Mouse (Mus musculus) mouse embryonic stem cell (cell line): Measurements from ENCODE around the gene Rab2b.

ENCODE experiments used
- in situ Hi-C, 2 experiments: fragments of 300-500 bp; cut with MboI; formaldehyde crosslinking; loops; 1 replicate in 1 of 2; 3 replicates in 1 of 2; pipeline ENCODE4 v1.14.3; 2019 to 2020; ENCODE audit warnings: low sequenced_read_pairs in 2 of 2, low pct_unique_long_range_greater_than_20kb in 1 of 2, mixed read lengths in 1 of 2; ENCODE audit not compliant: unreplicated experiment in 1 of 2

Rab2b gene

GRCm38 (mm10) chr14:52278932-52279746 is at the start of gene Rab2b, which contains the start of gene Tox4:
Rab2b (minus strand) TSS chr14:52279545.
Tox4 (plus strand) TSS chr14:52279146.
- in situ Hi-C loops = no loop called here

DNA sequence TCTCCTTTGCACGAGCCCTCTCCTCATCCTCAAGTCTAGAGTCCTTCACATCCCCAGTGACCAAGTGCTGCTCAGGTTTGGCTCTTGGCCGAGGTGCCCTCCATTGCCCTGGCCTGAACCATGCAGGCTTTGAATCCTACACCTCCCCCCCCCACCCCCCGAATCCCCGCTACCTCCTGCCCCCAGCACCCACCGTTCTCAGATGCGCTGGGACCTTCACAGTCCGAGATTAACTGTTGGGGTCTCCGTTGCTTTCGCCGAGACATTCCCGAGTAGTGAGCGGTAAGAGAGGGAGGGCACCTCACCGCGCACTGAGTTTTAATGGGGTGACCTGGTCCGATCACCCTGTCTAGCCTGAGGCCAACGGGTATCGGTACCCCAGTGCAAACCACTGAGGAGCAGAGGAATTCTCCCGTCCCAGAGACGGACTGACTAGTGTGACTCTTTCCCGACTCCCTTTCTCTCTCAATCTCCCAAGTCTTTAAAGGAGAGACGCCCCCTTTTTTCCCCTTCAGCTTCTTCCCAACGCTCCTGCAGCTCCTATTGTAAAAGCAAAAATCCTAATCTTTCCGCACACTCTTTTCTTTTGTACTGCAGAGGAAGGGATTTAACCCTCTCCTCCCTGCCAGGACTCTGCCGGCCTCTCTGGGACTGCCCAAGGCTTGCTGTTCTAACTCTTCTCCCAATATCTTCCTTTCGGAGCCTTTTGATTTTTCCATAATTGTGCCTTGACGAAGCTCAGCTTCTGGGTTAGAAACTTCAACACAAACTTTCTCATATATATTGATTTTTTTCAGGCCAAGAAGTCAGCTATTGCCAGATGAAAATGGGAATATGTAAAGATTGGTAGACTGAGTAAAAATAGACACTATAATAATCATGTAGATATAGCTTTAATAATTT is 48.8 kb upstream of the Rab2b start, which contains the start of gene Sall2:
Gene Sall2, minus strand, starts transcription at position 853 of the 903 bp plus-strand sequence.
- in situ Hi-C loops = loop anchor here in 1 of 2 experiments (25.0 kb wide), 1 partner anchor 416 kb away; the partner anchor contains the start of genes Ndrg2, Rnase13 and Tppp2

- in situ Hi-C loops = loop anchor here in 1 of 2 experiments (25.0 kb wide), 1 partner anchor 415 kb away; the partner anchor contains the start of genes Ndrg2, Rnase13 and Tppp2
Observed at GRCm38 (mm10) chr14:52327375-52327901, 48.1 kb upstream of the Rab2b start.

- in situ Hi-C loops = loop anchor here in 1 of 2 experiments (25.0 kb wide), 1 partner anchor 414 kb away; the partner anchor contains the start of genes Ndrg2, Rnase13 and Tppp2
Observed at GRCm38 (mm10) chr14:52325890-52326289, 46.5 kb upstream of the Rab2b start.

DNA sequence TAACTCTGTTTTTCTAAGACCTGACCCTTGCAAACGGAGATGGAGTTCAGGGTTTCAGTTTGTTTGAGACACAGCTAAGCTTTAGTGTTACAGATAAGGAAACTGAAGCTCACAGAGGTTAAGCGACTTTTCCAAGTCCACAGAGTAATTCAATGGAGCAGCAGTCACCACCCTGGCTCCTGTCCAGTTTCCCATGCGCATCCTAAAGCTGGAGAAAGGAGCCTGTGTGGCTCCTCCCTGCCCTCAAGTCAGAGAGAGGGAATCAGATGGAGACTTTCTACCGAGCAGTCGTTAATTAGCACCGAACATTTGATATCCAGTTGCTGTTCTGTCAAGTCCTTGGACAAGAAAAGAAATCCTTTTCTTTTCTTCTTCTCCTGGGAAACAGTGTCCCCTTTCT is 40.0 kb upstream of the Rab2b start:
- in situ Hi-C loops = loop anchor here in 1 of 2 experiments (25.0 kb wide), 1 partner anchor 407 kb away; the partner anchor contains the start of genes Ndrg2, Rnase13 and Tppp2

- in situ Hi-C loops = loop anchor here in 1 of 2 experiments (25.0 kb wide), 1 partner anchor 404 kb away; the partner anchor contains the start of genes Ndrg2, Rnase13 and Tppp2
Observed at GRCm38 (mm10) chr14:52316441-52317225, 37.3 kb upstream of the Rab2b start.

- in situ Hi-C loops = loop anchor here in 1 of 2 experiments (25.0 kb wide), 1 partner anchor 404 kb away; the partner anchor contains the start of genes Ndrg2, Rnase13 and Tppp2
Observed at GRCm38 (mm10) chr14:52315792-52316440, 36.6 kb upstream of the Rab2b start.

GRCm38 (mm10) chr14:52315283-52315780 is 36.0 kb upstream of the Rab2b start:
- in situ Hi-C loops = loop anchor here in 1 of 2 experiments (25.0 kb wide), 1 partner anchor 403 kb away; the partner anchor contains the start of genes Ndrg2, Rnase13 and Tppp2

- in situ Hi-C loops = loop anchor here in 1 of 2 experiments (25.0 kb wide), 1 partner anchor 402 kb away; the partner anchor contains the start of genes Ndrg2, Rnase13 and Tppp2
Observed at GRCm38 (mm10) chr14:52314808-52315150, 35.4 kb upstream of the Rab2b start.

- in situ Hi-C loops = loop anchor here in 1 of 2 experiments (25.0 kb wide), 1 partner anchor 402 kb away; the partner anchor contains the start of genes Ndrg2, Rnase13 and Tppp2
Observed at GRCm38 (mm10) chr14:52313931-52314807, 34.8 kb upstream of the Rab2b start.

GRCm38 (mm10) chr14:52310906-52311305 is 31.6 kb upstream of the Rab2b start:
- in situ Hi-C loops = loop anchor here in 1 of 2 experiments (25.0 kb wide), 1 partner anchor 399 kb away; the partner anchor contains the start of genes Ndrg2, Rnase13 and Tppp2

DNA sequence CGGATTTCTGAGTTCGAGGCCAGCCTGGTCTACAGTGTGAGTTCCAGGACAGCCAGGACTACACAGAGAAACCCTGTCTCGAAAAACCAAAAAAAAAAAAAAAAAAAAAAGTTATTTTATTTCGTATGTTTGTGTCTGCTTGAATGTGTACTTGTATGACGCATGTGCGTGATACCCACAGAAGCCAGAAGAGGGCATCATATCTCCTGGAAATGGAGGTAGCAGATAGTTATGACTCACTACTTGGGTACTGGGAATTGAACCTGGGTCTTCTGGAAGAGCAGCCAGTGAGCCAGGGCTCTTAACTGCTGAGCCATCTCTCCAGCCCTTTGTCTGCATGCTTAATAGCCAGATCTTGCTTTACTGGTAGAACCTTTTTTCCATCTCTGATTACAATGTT is 31.0 kb upstream of the Rab2b start:
- in situ Hi-C loops = loop anchor here in 1 of 2 experiments (25.0 kb wide), 1 partner anchor 398 kb away; the partner anchor contains the start of genes Ndrg2, Rnase13 and Tppp2

GRCm38 (mm10) chr14:52306100-52306499 is 26.8 kb upstream of the Rab2b start:
- in situ Hi-C loops = loop anchor here in 1 of 2 experiments (25.0 kb wide), 1 partner anchor 394 kb away; the partner anchor contains the start of genes Ndrg2, Rnase13 and Tppp2

GRCm38 (mm10) chr14:52304644-52305271 is 25.4 kb upstream of the Rab2b start, which contains the start of gene Mettl3:
Mettl3 (minus strand) TSS chr14:52305128.
- in situ Hi-C loops = loop anchor here in 1 of 2 experiments (25.0 kb wide), 1 partner anchor 392 kb away; the partner anchor contains the start of genes Ndrg2, Rnase13 and Tppp2

- in situ Hi-C loops = loop anchor here in 1 of 2 experiments (25.0 kb wide), 1 partner anchor 391 kb away; the partner anchor contains the start of genes Ndrg2, Rnase13 and Tppp2
Observed at GRCm38 (mm10) chr14:52303517-52303916, 24.2 kb upstream of the Rab2b start.
